Mouse (Mus musculus) MEL (cell line): Measurements from ENCODE around the gene Slc17a7. TPM values are rescaled to one million over a fixed set of nuclear protein-coding genes. Genes with fewer than 3 reads are reported as not detected.

ENCODE experiments used
- DNase-seq: peaks from one replicate; pipeline ENCODE4 v3.0.0; 2011; ENCODE audit warnings: low read depth, low spot score
- H3K27ac ChIP-seq: 2 replicates; pipeline ENCODE4 v1.5.1; 2012; ENCODE audit warnings: low read depth, mild to moderate bottlenecking, control low read depth, low read length, moderate library complexity; ENCODE audit not compliant: control insufficient read depth
- H3K27me3 ChIP-seq, 2 experiments: fragments of 150-350 bp in 1 of 2; sonication (generic) in 1 of 2; 2 replicates each; pipeline ENCODE4 v1.6.1; 2012; ENCODE audit warnings: low read length in 2 of 2, mild to moderate bottlenecking in 2 of 2, improper control_type of control experiment in 1 of 2, moderate library complexity in 1 of 2; ENCODE audit not compliant: insufficient read depth in 2 of 2, control insufficient read depth in 1 of 2
- H3K36me3 ChIP-seq, 2 experiments: 2 replicates each; pipeline ENCODE4 v1.6.1; 2012 to 2014; ENCODE audit warnings: low read length in 2 of 2, improper control_type of control experiment in 1 of 2, inconsistent platforms in 1 of 2, mild to moderate bottlenecking in 1 of 2; ENCODE audit not compliant: insufficient read depth in 2 of 2, control insufficient read depth in 1 of 2
- H3K4me1 ChIP-seq, 2 experiments: fragments of 150-350 bp in 1 of 2; sonication (generic) in 1 of 2; 2 replicates each; pipeline ENCODE4 v1.6.1; 2012; ENCODE audit warnings: low read length in 2 of 2, improper control_type of control experiment in 1 of 2, mild to moderate bottlenecking in 1 of 2; ENCODE audit not compliant: insufficient read depth in 2 of 2, control insufficient read depth in 1 of 2
- H3K4me3 ChIP-seq, 2 experiments: fragments of 150-350 bp in 1 of 2; sonication (generic) in 1 of 2; 2 replicates each; pipeline ENCODE4 v1.5.1; 2012; ENCODE audit warnings: low read depth in 2 of 2, low read length in 2 of 2, mild to moderate bottlenecking in 2 of 2, moderate library complexity in 2 of 2, control low read depth in 1 of 2, improper control_type of control experiment in 1 of 2; ENCODE audit not compliant: control insufficient read depth in 1 of 2, insufficient read depth in 1 of 2
- H3K79me2 ChIP-seq: 2 replicates; pipeline ENCODE4 v1.6.1; 2012; ENCODE audit warnings: mild to moderate bottlenecking, low read length, moderate library complexity; ENCODE audit not compliant: control insufficient read depth, poor library complexity, insufficient read depth
- H3K9ac ChIP-seq: 2 replicates; pipeline ENCODE4 v1.6.1; 2012; ENCODE audit warnings: low read depth, mild to moderate bottlenecking, control low read depth, low read length, moderate library complexity; ENCODE audit not compliant: control insufficient read depth, poor library complexity, severe bottlenecking
- H3K9me3 ChIP-seq: fragments of 150-350 bp; sonication (generic); replicated peaks from 2 replicates; pipeline ENCODE4 v1.6.1; 2012; ENCODE audit warnings: mild to moderate bottlenecking, low read length, improper control_type of control experiment, moderate library complexity; ENCODE audit not compliant: insufficient read depth
- BHLHE40 ChIP-seq: IDR thresholded peaks from 2 replicates; pipeline ENCODE4 v1.6.1; 2012; ENCODE audit warnings: low read depth, mild to moderate bottlenecking, inconsistent platforms, low read length, improper control_type of control experiment, borderline replicate concordance
- CHD1 ChIP-seq: IDR thresholded peaks from 2 replicates; pipeline ENCODE4 v1.6.1; 2012; ENCODE audit warnings: low read depth, mild to moderate bottlenecking, inconsistent platforms, low read length, improper control_type of control experiment
- CHD2 ChIP-seq: IDR thresholded peaks from 2 replicates; pipeline ENCODE4 v1.6.1; 2011; ENCODE audit warnings: low read length, improper control_type of control experiment
- CTCF ChIP-seq, 3 experiments: IDR thresholded peaks in 2 of 3; conservative IDR thresholded peaks in 1 of 3; 2 replicates each; pipeline ENCODE4 v1.5.1; 2011 to 2012; ENCODE audit warnings: low read length in 3 of 3, low read depth in 2 of 3, mild to moderate bottlenecking in 2 of 3, improper control_type of control experiment in 1 of 3, inconsistent platforms in 1 of 3, mixed read lengths in 1 of 3, moderate library complexity in 1 of 3; ENCODE audit not compliant: control insufficient read depth in 1 of 3, insufficient read depth in 1 of 3, poor library complexity in 1 of 3, severe bottlenecking in 1 of 3
- ETS1 ChIP-seq: IDR thresholded peaks from 2 replicates; pipeline ENCODE4 v1.6.1; 2012; ENCODE audit warnings: low read depth, mild to moderate bottlenecking, inconsistent platforms, low read length, improper control_type of control experiment, moderate library complexity
- GABPA ChIP-seq: IDR thresholded peaks from 2 replicates; pipeline ENCODE4 v1.6.1; 2012; ENCODE audit warnings: low read depth, mild to moderate bottlenecking, inconsistent platforms, low read length, improper control_type of control experiment, moderate library complexity
- JUND ChIP-seq: IDR thresholded peaks from 2 replicates; pipeline ENCODE4 v1.6.1; 2011; ENCODE audit warnings: low read depth, mild to moderate bottlenecking, improper control_type of control experiment, low read length
- KAT2A ChIP-seq: conservative IDR thresholded peaks from 2 replicates; pipeline ENCODE4 v1.6.1; 2012; ENCODE audit warnings: low read depth, low read length, improper control_type of control experiment, inconsistent platforms
- MAZ ChIP-seq: IDR thresholded peaks from 2 replicates; pipeline ENCODE4 v1.6.1; 2012; ENCODE audit warnings: low read depth, mild to moderate bottlenecking, inconsistent platforms, low read length, improper control_type of control experiment
- MXI1 ChIP-seq: IDR thresholded peaks from 2 replicates; pipeline ENCODE4 v1.6.1; 2011; ENCODE audit warnings: mild to moderate bottlenecking, low read depth, low read length, improper control_type of control experiment
- NRF1 ChIP-seq: IDR thresholded peaks from 2 replicates; pipeline ENCODE4 v1.6.1; 2014; ENCODE audit warnings: low read depth, mild to moderate bottlenecking, inconsistent platforms, low read length, improper control_type of control experiment, moderate library complexity; ENCODE audit not compliant: poor library complexity, insufficient read depth, severe bottlenecking
- POLR2A ChIP-seq, 2 experiments: IDR thresholded peaks; 2 replicates each; pipeline ENCODE4 v1.6.1; 2011 to 2012; ENCODE audit warnings: low read length in 2 of 2, mild to moderate bottlenecking in 2 of 2, control low read depth in 1 of 2, improper control_type of control experiment in 1 of 2, low read depth in 1 of 2, moderate library complexity in 1 of 2; ENCODE audit not compliant: control insufficient read depth in 1 of 2, insufficient read depth in 1 of 2, poor library complexity in 1 of 2
- POLR2AphosphoS2 ChIP-seq: IDR thresholded peaks from 2 replicates; pipeline ENCODE4 v1.6.1; 2011; ENCODE audit warnings: low read length, improper control_type of control experiment
- POLR2AphosphoS5 ChIP-seq: IDR thresholded peaks from 2 replicates; pipeline ENCODE4 v1.6.1; 2012; ENCODE audit warnings: low read depth, borderline replicate concordance, mild to moderate bottlenecking, inconsistent platforms, low read length, moderate library complexity, mixed read lengths
- RAD21 ChIP-seq: IDR thresholded peaks from 2 replicates; pipeline ENCODE4 v1.6.1; 2011; ENCODE audit warnings: mild to moderate bottlenecking, low read depth, low read length, improper control_type of control experiment
- SIN3A ChIP-seq: IDR thresholded peaks from 2 replicates; pipeline ENCODE4 v1.6.1; 2012; ENCODE audit warnings: low read length, improper control_type of control experiment, inconsistent platforms
- SMC3 ChIP-seq: IDR thresholded peaks from 2 replicates; pipeline ENCODE4 v1.6.1; 2011; ENCODE audit warnings: low read depth, low read length, improper control_type of control experiment
- TBP ChIP-seq: IDR thresholded peaks from 2 replicates; pipeline ENCODE4 v1.8.0; 2011; ENCODE audit warnings: low read depth, low read length, improper control_type of control experiment
- USF2 ChIP-seq, 2 experiments: IDR thresholded peaks; 2 replicates each; pipeline ENCODE4 v1.6.1; 2011 to 2012; ENCODE audit warnings: improper control_type of control experiment in 2 of 2, low read length in 2 of 2, borderline replicate concordance in 1 of 2, inconsistent platforms in 1 of 2, low read depth in 1 of 2, mild to moderate bottlenecking in 1 of 2; ENCODE audit not compliant: insufficient read depth in 1 of 2
- ZC3H11A ChIP-seq: IDR thresholded peaks from 2 replicates; pipeline ENCODE4 v1.6.1; 2012; ENCODE audit warnings: low read depth, mild to moderate bottlenecking, inconsistent platforms, low read length, improper control_type of control experiment
- ZMIZ1 ChIP-seq: IDR thresholded peaks from 2 replicates; pipeline ENCODE4 v1.6.1; 2012; ENCODE audit warnings: low read depth, mild to moderate bottlenecking, inconsistent platforms, low read length, improper control_type of control experiment, moderate library complexity
- ZNF384 ChIP-seq: IDR thresholded peaks from 2 replicates; pipeline ENCODE4 v1.6.1; 2012; ENCODE audit warnings: low read depth, mild to moderate bottlenecking, inconsistent platforms, low read length, improper control_type of control experiment
- polyA plus RNA-seq, 2 experiments: library from polyadenylated mRNA; stranded (reverse) in 1 of 2; unstranded in 1 of 2; fragments of >175 nt in 1 of 2; fragments of >200 nt in 1 of 2; gene quantifications; 2 replicates each; pipeline versions ENCODE4 v1.2.1 to v1.2.4; 2012; ENCODE audit warnings: low replicate concordance in 2 of 2, low read depth in 1 of 2; ENCODE audit not compliant: insufficient read length in 2 of 2, insufficient read depth in 1 of 2, missing spikeins in 1 of 2
- total RNA-seq: library from RNA; depleted of rRNA; stranded (reverse); fragments of 300-350 nt; gene quantifications from 2 replicates; pipeline ENCODE4 v1.2.3, GENCODE M21; 2012

Slc17a7 gene
- total and polyA plus RNA-seq, 3 experiments = 0.23 to 1.0 TPM; not detected in 1

DNA sequence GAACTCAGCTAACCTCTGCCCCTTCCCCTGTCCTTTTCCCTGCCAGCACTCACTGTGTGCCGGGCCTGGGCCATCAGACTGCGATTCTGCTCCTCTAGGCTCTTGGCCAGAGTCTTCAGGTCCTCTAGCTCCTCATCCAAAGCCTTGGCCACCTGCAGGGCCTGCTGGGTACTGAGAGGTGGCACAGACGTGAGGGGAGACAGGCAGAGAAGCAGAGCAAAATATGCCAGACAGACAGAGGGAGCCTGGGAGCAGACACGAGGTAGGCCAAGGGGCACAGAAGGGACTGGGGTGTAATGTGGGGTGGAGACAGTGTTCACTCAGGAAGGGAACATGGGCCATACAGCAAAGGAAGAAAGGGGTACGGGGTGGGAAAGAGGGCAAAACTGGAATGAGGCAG lies 29.7 kb downstream of the Slc17a7 start:
- Histone ChIP-seq H3K27ac (no peak overlapping the region), H3K79me2 (no peaks in the 10 kb centered on the region), H3K9ac (no peak overlapping the region), H3K4me1 (peaks cover 26 to 41% of the 10 kb centered on the region in 2 experiments), H3K9me3 (no peaks in the 10 kb centered on the region), H3K4me3 (no peak overlapping the region), H3K27me3 (no peaks in the 10 kb centered on the region), H3K36me3 (peaks cover 0 to 14% of the 10 kb centered on the region in 2 experiments; a peak in 2 of 4 replicates)
- no peak for DNase-seq
- TF ChIP-seq SIN3A (no peak), ZC3H11A (no peak), SMC3 (no peak), GABPA (no peak), USF2 (IDR thresholded peaks at IDR 0.05; ENCODE audit: borderline replicate concordance in 1 of 2, insufficient read depth in 1 of 2, low read depth in 1 of 2, low read length in 2 of 2) (no peak), ZNF384 (no peak), MXI1 (no peak), RAD21 (no peak), POLR2AphosphoS2 (no peak), JUND (no peak), ETS1 (no peak), KAT2A (no peak), POLR2AphosphoS5 (no peak), ZMIZ1 (no peak), POLR2A (IDR thresholded peaks at IDR 0.05; ENCODE audit: control insufficient read depth in 1 of 2, insufficient read depth in 1 of 2, low read depth in 1 of 2, low read length in 2 of 2, poor library complexity in 1 of 2) (no peak), BHLHE40 (no peak), MAZ (no peak), CTCF (IDR thresholded peaks at IDR 0.05 in 2 of 3, conservative IDR thresholded peaks at IDR 0.05 in 1 of 3; ENCODE audit: control insufficient read depth in 1 of 3, insufficient read depth in 1 of 3, low read depth in 2 of 3, low read length in 3 of 3, poor library complexity in 1 of 3, severe bottlenecking in 1 of 3) (no peak; a peak in 1 of 6 replicates), NRF1 (no peak), CHD2 (no peak)

DNA sequence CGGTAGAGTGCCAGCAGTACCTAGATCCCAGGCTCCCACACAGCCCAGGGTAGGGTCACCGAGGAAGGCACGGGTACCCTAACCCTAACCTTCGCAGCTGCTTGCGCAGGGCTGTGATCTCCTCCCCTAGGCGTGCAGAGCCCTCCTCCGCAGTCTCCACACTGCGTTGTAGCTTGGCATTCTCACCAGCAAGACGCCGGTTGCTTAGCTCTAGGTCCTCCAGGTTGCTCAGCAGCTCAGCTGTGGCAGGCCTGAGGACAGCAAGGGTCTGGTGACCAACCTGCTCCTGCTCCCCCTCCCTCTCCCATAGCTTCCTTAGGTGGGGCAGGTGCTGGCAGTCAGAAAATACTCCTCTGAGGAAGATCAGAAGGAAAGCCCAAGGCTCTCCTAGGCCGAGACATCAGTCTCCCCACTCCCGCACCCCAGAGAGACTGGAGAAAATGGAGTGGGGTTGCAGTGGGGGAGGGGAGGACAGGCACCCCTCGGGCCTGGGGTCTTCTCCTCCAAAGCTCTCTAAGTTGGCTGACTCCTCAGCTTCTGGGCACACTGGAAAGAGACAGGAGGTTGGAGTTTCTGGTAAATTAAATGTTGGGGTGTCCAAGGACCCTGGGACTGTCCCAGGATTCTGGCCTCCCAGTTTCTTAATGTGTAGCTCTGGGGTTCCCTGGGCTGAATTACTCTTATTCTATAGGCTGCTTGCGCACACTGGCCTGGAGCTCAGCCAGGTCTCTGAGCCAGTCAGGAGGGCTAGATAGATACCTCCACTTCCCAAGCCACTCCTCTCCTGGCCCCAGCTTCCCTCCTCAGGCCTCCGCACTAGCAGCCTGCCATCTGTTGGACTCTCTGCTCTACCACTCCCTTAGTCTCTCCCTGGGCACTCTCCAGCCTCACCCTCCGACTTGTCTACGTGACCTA lies 30.4 kb downstream of the Slc17a7 start:
- H3K27me3 ChIP-seq = no peaks in the 10 kb centered on the region

More for the DNA sequence above, 30.4 kb downstream of the Slc17a7 start:
- no peak overlapping the region for H3K27ac ChIP-seq
- peaks cover 0 to 14% of the 10 kb centered on the region in 2 experiments; a peak in 2 of 4 replicates for H3K36me3 ChIP-seq
- H3K9ac ChIP-seq = peak overlapping the region; percentile 21; the same call in 1 of the 2 replicates
- 0 out of 4 replicates have a peak overlapping the region, but pooled peaks of 1 of the 2 experiments have one; percentile 1 for H3K4me3 ChIP-seq
- no peaks in the 10 kb centered on the region for H3K9me3 ChIP-seq
- peak; percentile 90 for DNase-seq
- TF ChIP-seq CHD1 = no peak
- TF ChIP-seq SIN3A = no peak
- TF ChIP-seq SMC3 = 0 out of 2 replicates have a peak, but pooled peaks have one; percentile 9
- 0 out of 6 replicates have a peak, but pooled peaks of 1 of the 3 experiments have one; percentile 19 for TF ChIP-seq CTCF (IDR thresholded peaks at IDR 0.05 in 2 of 3, conservative IDR thresholded peaks at IDR 0.05 in 1 of 3; ENCODE audit: control insufficient read depth in 1 of 3, insufficient read depth in 1 of 3, low read depth in 2 of 3, low read length in 3 of 3, poor library complexity in 1 of 3, severe bottlenecking in 1 of 3)
- no peak for TF ChIP-seq KAT2A
- TF ChIP-seq TBP = 0 out of 2 replicates have a peak, but pooled peaks have one; percentile 30
- TF ChIP-seq NRF1 = peak; percentile 54
- TF ChIP-seq ZMIZ1 = no peak
- TF ChIP-seq POLR2AphosphoS5 = no peak
- no peak for TF ChIP-seq ZC3H11A
- 0 out of 4 replicates have a peak, but pooled peaks of 1 of the 2 experiments have one; percentile 25 for TF ChIP-seq POLR2A (IDR thresholded peaks at IDR 0.05; ENCODE audit: control insufficient read depth in 1 of 2, insufficient read depth in 1 of 2, low read depth in 1 of 2, low read length in 2 of 2, poor library complexity in 1 of 2)
- TF ChIP-seq ZNF384 = no peak
- H3K79me2 ChIP-seq = no peaks in the 10 kb centered on the region
- peaks cover 26 to 41% of the 10 kb centered on the region in 2 experiments for H3K4me1 ChIP-seq
